ENCODE assay signal across 24 mouse cellular contexts in the genomic region with DNA sequence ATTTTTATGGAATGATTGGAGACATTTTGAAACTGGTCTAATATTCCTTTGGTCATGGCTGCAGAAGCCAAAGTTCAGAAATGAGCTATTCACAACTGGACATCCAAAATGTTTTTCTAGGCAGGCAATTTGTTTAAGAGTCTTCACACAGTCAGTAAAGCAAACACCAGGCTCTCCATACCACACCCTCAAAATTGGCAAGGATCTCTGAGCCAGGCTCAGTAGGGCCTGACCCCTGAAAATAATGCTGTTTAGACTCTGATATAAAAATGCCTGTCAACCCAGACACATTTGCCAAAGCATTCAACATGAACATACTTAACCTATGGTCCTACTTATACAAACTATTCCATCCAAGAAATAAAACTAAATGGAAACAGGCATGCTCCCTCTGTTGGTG.
A peak's percentile ranks its signal among the peaks of the same experiment; 100 is the strongest.
DNase-seq lines count a peak whose midpoint lies in the region; ATAC-seq and TF ChIP-seq lines count a peak whose summit lies in the region.
"Had no signal": no experiment of that assay in that cellular context is flagged by ENCODE, and none has a peak within 500 bp of the region (broad histone marks: within the 10 kb centered on the region; RNA-seq: fewer than 3 reads in every experiment).

No protein-coding gene starts in this region.

- no peaks in the 10 kb centered on the region for H3K36me3 ChIP-seq in kidney, embryonic 16.5 days (ENCODE audit: insufficient read depth, low read length)
- H3K36me3 ChIP-seq in kidney, adult 2 months (ENCODE audit: control insufficient read depth, insufficient read depth, low read length) = no peaks in the 10 kb centered on the region
- no peaks in the 10 kb centered on the region for H3K36me3 ChIP-seq in limb, embryonic 14.5 days (ENCODE audit: control insufficient read depth, insufficient read depth, low read length)
- no peaks in the 10 kb centered on the region for H3K36me3 ChIP-seq in limb, embryonic 10.5 days
- H3K36me3 ChIP-seq: embryonic facial prominence, embryonic 10.5 days; embryonic facial prominence, embryonic 12.5 days; forebrain, embryonic 15.5 days had no signal

- ATAC-seq in kidney, embryonic 16.5 days (ENCODE audit: low FRiP score, low TSS enrichment) = 0 out of 2 replicates have a peak, but pooled peaks have one; percentile 23
- ATAC-seq in limb, embryonic 14.5 days (ENCODE audit: low FRiP score, low read depth) = no peak
- no peak for ATAC-seq in frontal cortex, adult (ENCODE audit: low TSS enrichment)
- ATAC-seq: activated CD4-positive, CD25-positive, alpha-beta regulatory T cell, adult 4 months; forebrain, embryonic 13.5 days; forebrain, embryonic 15.5 days; forebrain, postnatal 0 days; Patski had no signal

- TF ChIP-seq CTCF in kidney, adult 2 months (conservative IDR thresholded peaks at IDR 0.05; ENCODE audit: insufficient read depth, insufficient read length, low read depth, low read length) = no peak

- H3K4me2 ChIP-seq in kidney, embryonic 16.5 days (replicated peaks; ENCODE audit: low read depth, low read length) = no peak overlapping the region
- no peak overlapping the region for H3K4me2 ChIP-seq in limb, embryonic 14.5 days (replicated peaks; ENCODE audit: low read depth, low read length, severe bottlenecking)
- H3K4me2 ChIP-seq: embryonic facial prominence, embryonic 12.5 days; forebrain, embryonic 13.5 days; forebrain, embryonic 15.5 days had no signal

- H3K27me3 ChIP-seq in kidney, embryonic 16.5 days (ENCODE audit: insufficient read depth, low read length) = no peaks in the 10 kb centered on the region
- no peaks in the 10 kb centered on the region for H3K27me3 ChIP-seq in kidney, adult 2 months (replicated peaks; ENCODE audit: control insufficient read depth, insufficient read depth, low read length)
- H3K27me3 ChIP-seq in limb, embryonic 14.5 days (ENCODE audit: control insufficient read depth, insufficient read depth, low read length) = no peaks in the 10 kb centered on the region
- H3K27me3 ChIP-seq in limb, embryonic 10.5 days (ENCODE audit: low read depth, poor library complexity, severe bottlenecking) = no peaks in the 10 kb centered on the region
- H3K27me3 ChIP-seq: embryonic facial prominence, embryonic 12.5 days; forebrain, embryonic 13.5 days; forebrain, embryonic 15.5 days; Patski had no signal

- no peak overlapping the region for H3K27ac ChIP-seq in kidney, embryonic 16.5 days (ENCODE audit: low read length)
- H3K27ac ChIP-seq in kidney, adult 2 months (ENCODE audit: insufficient read depth, low read depth, low read length) = no peak overlapping the region
- no peak overlapping the region for H3K27ac ChIP-seq in limb, embryonic 14.5 days (replicated peaks; ENCODE audit: low read depth, low read length)
- H3K27ac ChIP-seq in limb, embryonic 10.5 days = no peak overlapping the region
- H3K27ac ChIP-seq: embryonic facial prominence, embryonic 10.5 days; embryonic facial prominence, embryonic 12.5 days; forebrain, embryonic 13.5 days; forebrain, embryonic 15.5 days had no signal

- H3K4me3 ChIP-seq in kidney, embryonic 16.5 days (ENCODE audit: low read length) = no peak overlapping the region
- no peak overlapping the region for H3K4me3 ChIP-seq in kidney, adult 2 months (ENCODE audit: insufficient read depth, low read depth, low read length)
- H3K4me3 ChIP-seq in limb, embryonic 14.5 days (replicated peaks; ENCODE audit: low read length) = no peak overlapping the region
- no peak overlapping the region for H3K4me3 ChIP-seq in limb, embryonic 10.5 days
- H3K4me3 ChIP-seq: embryonic facial prominence, embryonic 10.5 days; embryonic facial prominence, embryonic 12.5 days; forebrain, embryonic 13.5 days; forebrain, embryonic 15.5 days had no signal

- no peak overlapping the region for H3K9ac ChIP-seq in kidney, embryonic 16.5 days (replicated peaks; ENCODE audit: low read length)
- H3K9ac ChIP-seq in limb, embryonic 14.5 days (ENCODE audit: low read depth, low read length, severe bottlenecking) = no peak overlapping the region
- H3K9ac ChIP-seq: embryonic facial prominence, embryonic 12.5 days; forebrain, embryonic 13.5 days; forebrain, embryonic 15.5 days; forebrain, postnatal 0 days had no signal

- TF ChIP-seq POLR2A in kidney, adult 2 months (IDR thresholded peaks at IDR 0.05; ENCODE audit: low read depth, low read length) = no peak
- TF ChIP-seq POLR2A in limb, embryonic 14.5 days (IDR thresholded peaks at IDR 0.05; ENCODE audit: borderline replicate concordance, extremely low read depth, insufficient read depth, insufficient read length) = no peak

- peak; percentile 83 for DNase-seq in heart, adult 11 months
- no peak for DNase-seq in heart, postnatal 4 days
- DNase-seq in kidney, adult 2 months = no peak
- DNase-seq in limb, embryonic 14.5 days (ENCODE audit: low spot score) = peak; percentile 16
- no peak for DNase-seq in limb, embryonic 10.5 days (ENCODE audit: low spot score)
- DNase-seq in adipocyte (ENCODE audit: low spot score) = peak; percentile 19
- DNase-seq: adrenal gland, adult 2 months; adrenal gland, postnatal 10 days; adrenal gland, postnatal 25 days; cerebellum, adult 11 months; cerebellum, adult 18-20 months; cerebellum, adult 8-10 months; cerebellum, adult 9-11 months; cerebellum, postnatal 14 days; cerebellum, postnatal 36 days; forebrain, postnatal 0 days had no signal

- no peaks in the 10 kb centered on the region for H3K9me3 ChIP-seq in kidney, embryonic 16.5 days (ENCODE audit: low read length)
- H3K9me3 ChIP-seq in limb, embryonic 14.5 days (ENCODE audit: control insufficient read depth, low read length) = no peaks in the 10 kb centered on the region
- H3K9me3 ChIP-seq in limb, embryonic 10.5 days (replicated peaks) = no peaks in the 10 kb centered on the region
- H3K9me3 ChIP-seq: embryonic facial prominence, embryonic 10.5 days; embryonic facial prominence, embryonic 12.5 days; forebrain, embryonic 13.5 days; forebrain, embryonic 15.5 days had no signal

- no peaks in the 10 kb centered on the region for H3K4me1 ChIP-seq in kidney, embryonic 16.5 days (ENCODE audit: insufficient read depth, low read length)
- no peaks in the 10 kb centered on the region for H3K4me1 ChIP-seq in kidney, adult 2 months (ENCODE audit: control insufficient read depth, insufficient read depth, low read length)
- no peaks in the 10 kb centered on the region for H3K4me1 ChIP-seq in limb, embryonic 14.5 days (ENCODE audit: control insufficient read depth, insufficient read depth, low read length)
- peaks cover 9% of the 10 kb centered on the region for H3K4me1 ChIP-seq in limb, embryonic 10.5 days
- H3K4me1 ChIP-seq: embryonic facial prominence, embryonic 12.5 days; forebrain, embryonic 13.5 days; forebrain, embryonic 15.5 days had no signal

Comparison
In these comparisons a context has a peak if more than half of its experiments do, and no peak if none do; other contexts are left out.
1. DNase-seq: peak in heart, adult 11 months (single experiment), limb, embryonic 14.5 days (single experiment) and adipocyte (single experiment); none in heart, postnatal 4 days (single experiment), kidney, adult 2 months (single experiment) and limb, embryonic 10.5 days (single experiment).